Mouse (Mus musculus): ENCODE data around the gene Tnk2. TPM values are rescaled to one million over a fixed set of nuclear protein-coding genes. Genes with fewer than 3 reads are reported as not detected.
A peak's percentile ranks its signal among the peaks of the same experiment; 100 is the strongest.

The Tnk2 gene
- total RNA-seq, 1 experiment: 47.1 TPM

GRCm38 (mm10) chr16:32670354-32671124 lies 26.9 kb downstream of the Tnk2 start:
- no peak overlapping the region for H3K4me3 ChIP-seq (ENCODE audit: insufficient read depth in 1 of 2, low read depth in 1 of 2, low read length in 2 of 2, poor library complexity in 1 of 2, severe bottlenecking in 1 of 2)

DNA sequence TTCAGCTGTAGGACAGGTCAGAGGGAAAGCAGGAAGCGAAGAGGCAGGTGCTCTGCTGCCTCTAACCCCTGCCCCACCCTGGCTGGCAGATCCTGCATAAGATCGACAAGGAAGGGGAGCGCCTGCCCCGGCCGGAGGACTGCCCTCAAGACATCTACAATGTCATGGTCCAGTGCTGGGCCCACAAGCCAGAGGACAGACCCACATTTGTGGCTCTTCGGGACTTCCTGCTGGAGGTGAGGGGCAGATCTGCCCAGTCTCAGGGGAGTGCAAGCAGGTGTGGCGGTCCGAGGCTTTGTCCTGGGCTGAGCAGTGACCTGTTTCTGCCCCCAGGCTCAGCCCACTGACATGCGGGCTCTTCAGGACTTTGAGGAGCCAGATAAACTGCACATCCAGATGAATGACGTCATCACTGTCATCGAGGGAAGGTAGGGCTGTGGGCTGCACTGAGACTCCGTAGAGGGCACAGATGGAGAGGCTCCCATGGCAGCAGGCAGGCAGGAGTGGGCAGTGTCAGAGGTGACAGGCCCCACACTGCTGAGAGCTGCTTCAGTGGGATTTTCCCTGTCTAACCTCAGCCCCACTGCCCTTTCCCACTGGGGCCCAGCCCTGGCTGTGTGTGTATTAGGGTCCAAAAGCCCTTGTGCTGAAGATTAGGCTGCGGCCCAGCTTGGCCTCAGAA lies 27.7 kb downstream of the Tnk2 start:
- Histone ChIP-seq H3K36me3 (ENCODE audit: control insufficient read depth, insufficient read depth, low read length, poor library complexity, severe bottlenecking) (peaks cover 63% of the 10 kb centered on the region), H3K4me3 (ENCODE audit: insufficient read depth in 1 of 2, low read depth in 1 of 2, low read length in 2 of 2, poor library complexity in 1 of 2, severe bottlenecking in 1 of 2) (no peak overlapping the region), H3K27ac (ENCODE audit: insufficient read depth, low read depth, low read length, poor library complexity, severe bottlenecking) (no peak overlapping the region), H3K4me1 (ENCODE audit: control insufficient read depth in 2 of 2, insufficient read depth in 2 of 2, low read length in 2 of 2, poor library complexity in 1 of 2) (peaks cover 8 to 34% of the 10 kb centered on the region in 2 experiments; a peak in 3 of 4 replicates), H3K9ac (ENCODE audit: insufficient read depth, low read depth, low read length, poor library complexity, severe bottlenecking) (no peak overlapping the region), H3K9me3 (ENCODE audit: control insufficient read depth, insufficient read depth, low read depth, low read length) (no peaks in the 10 kb centered on the region)
- no peak for TF ChIP-seq ZNF384 (IDR thresholded peaks at IDR 0.05; ENCODE audit: low read depth, low read length)
- no peak for TF ChIP-seq MAFK (IDR thresholded peaks at IDR 0.05; ENCODE audit: insufficient read depth, low read depth, low read length)
- TF ChIP-seq HCFC1 (IDR thresholded peaks at IDR 0.05; ENCODE audit: borderline replicate concordance, insufficient read depth, low read length): no peak
- TF ChIP-seq ZC3H11A (IDR thresholded peaks at IDR 0.05; ENCODE audit: borderline replicate concordance, low read depth, low read length): no peak
- TF ChIP-seq CHD2 (IDR thresholded peaks at IDR 0.05; ENCODE audit: low read depth, low read length): no peak
- no peak for DNase-seq (ENCODE audit: low read depth, low spot score)
- in situ Hi-C loops (cut with MboI; ENCODE audit: low sequenced_read_pairs in 2 of 2, unreplicated experiment in 2 of 2): no loop called here

More at GRCm38 (mm10) chr16:32670354-32671124, 26.9 kb downstream of the Tnk2 start:
- Histone ChIP-seq H3K27ac (ENCODE audit: insufficient read depth, low read depth, low read length, poor library complexity, severe bottlenecking) (no peak overlapping the region), H3K4me1 (ENCODE audit: control insufficient read depth in 2 of 2, insufficient read depth in 2 of 2, low read length in 2 of 2, poor library complexity in 1 of 2) (peaks cover 10 to 40% of the 10 kb centered on the region in 2 experiments; a peak in 3 of 4 replicates), H3K9ac (ENCODE audit: insufficient read depth, low read depth, low read length, poor library complexity, severe bottlenecking) (no peak overlapping the region), H3K9me3 (ENCODE audit: control insufficient read depth, insufficient read depth, low read depth, low read length) (no peaks in the 10 kb centered on the region), H3K36me3 (ENCODE audit: control insufficient read depth, insufficient read depth, low read length, poor library complexity, severe bottlenecking) (peaks cover 55% of the 10 kb centered on the region)
- in situ Hi-C loops (cut with MboI; ENCODE audit: low sequenced_read_pairs in 2 of 2, unreplicated experiment in 2 of 2): no loop called here
- TF ChIP-seq MAFK (IDR thresholded peaks at IDR 0.05; ENCODE audit: insufficient read depth, low read depth, low read length) (no peak), ZNF384 (IDR thresholded peaks at IDR 0.05; ENCODE audit: low read depth, low read length) (peak; percentile 25; the same call in 1 of the 2 replicates), CHD2 (IDR thresholded peaks at IDR 0.05; ENCODE audit: low read depth, low read length) (no peak)
- no peak for DNase-seq (ENCODE audit: low read depth, low spot score)

DNA sequence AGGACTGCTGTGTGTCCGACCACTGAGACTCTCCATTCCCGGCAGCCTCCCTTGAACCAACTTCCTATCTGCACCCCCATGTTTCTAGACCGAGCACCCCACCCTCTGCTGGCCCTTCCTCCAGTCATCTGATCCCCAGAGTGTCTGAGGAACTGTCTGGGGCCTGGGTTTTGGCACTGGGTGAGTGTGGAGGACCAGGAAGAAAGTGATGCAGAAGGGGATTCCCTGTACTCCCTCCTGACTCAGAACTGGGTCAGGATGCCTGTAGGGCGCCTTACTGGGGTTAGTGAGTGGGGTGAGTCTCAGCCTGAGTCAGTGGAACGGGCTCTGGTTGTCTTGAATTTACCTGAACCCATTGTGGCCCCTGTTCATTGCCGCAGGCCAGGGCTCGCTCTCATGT lies 28.6 kb downstream of the Tnk2 start:
- Histone ChIP-seq H3K4me3 (ENCODE audit: insufficient read depth in 1 of 2, low read depth in 1 of 2, low read length in 2 of 2, poor library complexity in 1 of 2, severe bottlenecking in 1 of 2) (no peak overlapping the region), H3K9ac (ENCODE audit: insufficient read depth, low read depth, low read length, poor library complexity, severe bottlenecking) (peak overlapping the region; percentile 9; the same call in 1 of the 2 replicates), H3K27ac (ENCODE audit: insufficient read depth, low read depth, low read length, poor library complexity, severe bottlenecking) (peak overlapping the region; percentile 14; the same call in 1 of the 2 replicates), H3K36me3 (ENCODE audit: control insufficient read depth, insufficient read depth, low read length, poor library complexity, severe bottlenecking) (peaks cover 68% of the 10 kb centered on the region), H3K4me1 (ENCODE audit: control insufficient read depth in 2 of 2, insufficient read depth in 2 of 2, low read length in 2 of 2, poor library complexity in 1 of 2) (peaks cover 4 to 26% of the 10 kb centered on the region in 2 experiments; a peak in 3 of 4 replicates), H3K9me3 (ENCODE audit: control insufficient read depth, insufficient read depth, low read depth, low read length) (no peaks in the 10 kb centered on the region)
- no peak for DNase-seq (ENCODE audit: low read depth, low spot score)
- in situ Hi-C loops (cut with MboI; ENCODE audit: low sequenced_read_pairs in 2 of 2, unreplicated experiment in 2 of 2): no loop called here
- TF ChIP-seq ZC3H11A (IDR thresholded peaks at IDR 0.05; ENCODE audit: borderline replicate concordance, low read depth, low read length) (no peak), HCFC1 (IDR thresholded peaks at IDR 0.05; ENCODE audit: borderline replicate concordance, insufficient read depth, low read length) (no peak), MAFK (IDR thresholded peaks at IDR 0.05; ENCODE audit: insufficient read depth, low read depth, low read length) (no peak), ZNF384 (IDR thresholded peaks at IDR 0.05; ENCODE audit: low read depth, low read length) (no peak), CHD2 (IDR thresholded peaks at IDR 0.05; ENCODE audit: low read depth, low read length) (no peak)

- Histone ChIP-seq H3K9ac (ENCODE audit: insufficient read depth, low read depth, low read length, poor library complexity, severe bottlenecking) (no peak overlapping the region), H3K4me1 (ENCODE audit: control insufficient read depth in 2 of 2, insufficient read depth in 2 of 2, low read length in 2 of 2, poor library complexity in 1 of 2) (peaks cover 4 to 22% of the 10 kb centered on the region in 2 experiments; a peak in 3 of 4 replicates), H3K9me3 (ENCODE audit: control insufficient read depth, insufficient read depth, low read depth, low read length) (no peaks in the 10 kb centered on the region), H3K36me3 (ENCODE audit: control insufficient read depth, insufficient read depth, low read length, poor library complexity, severe bottlenecking) (peaks cover 69% of the 10 kb centered on the region), H3K4me3 (ENCODE audit: insufficient read depth in 1 of 2, low read depth in 1 of 2, low read length in 2 of 2, poor library complexity in 1 of 2, severe bottlenecking in 1 of 2) (no peak overlapping the region), H3K27ac (ENCODE audit: insufficient read depth, low read depth, low read length, poor library complexity, severe bottlenecking) (peak overlapping the region; percentile 14; the same call in 1 of the 2 replicates)
- in situ Hi-C loops (cut with MboI; ENCODE audit: low sequenced_read_pairs in 2 of 2, unreplicated experiment in 2 of 2): no loop called here
- no peak for DNase-seq (ENCODE audit: low read depth, low spot score)
- no peak for TF ChIP-seq ZC3H11A (IDR thresholded peaks at IDR 0.05; ENCODE audit: borderline replicate concordance, low read depth, low read length)
- no peak for TF ChIP-seq ZNF384 (IDR thresholded peaks at IDR 0.05; ENCODE audit: low read depth, low read length)
- no peak for TF ChIP-seq MAFK (IDR thresholded peaks at IDR 0.05; ENCODE audit: insufficient read depth, low read depth, low read length)
- TF ChIP-seq HCFC1 (IDR thresholded peaks at IDR 0.05; ENCODE audit: borderline replicate concordance, insufficient read depth, low read length): no peak
- TF ChIP-seq CHD2 (IDR thresholded peaks at IDR 0.05; ENCODE audit: low read depth, low read length): no peak
Observed at GRCm38 (mm10) chr16:32672861-32673560, 29.3 kb downstream of the Tnk2 start.

All from ES-E14 (cell line).